Mouse (Mus musculus) embryo, embryonic 11 days (tissue): ENCODE data around the gene Bloc1s4.
A peak's percentile ranks its signal among the peaks of the same experiment; 100 is the strongest.

ENCODE experiments used
- DNase-seq: peaks from one replicate; pipeline ENCODE4 v3.0.0-alpha.2; 2015

Bloc1s4 gene

GRCm38 (mm10) chr5:36748536-36749061 lies at the start of gene Bloc1s4:
TSS of gene Bloc1s4 (minus strand) at chr5:36748650.
- peak; percentile 96 for DNase-seq

- DNase-seq = no peak
Observed at GRCm38 (mm10) chr5:36797291-36797690, 48.8 kb upstream of the Bloc1s4 start.

DNA sequence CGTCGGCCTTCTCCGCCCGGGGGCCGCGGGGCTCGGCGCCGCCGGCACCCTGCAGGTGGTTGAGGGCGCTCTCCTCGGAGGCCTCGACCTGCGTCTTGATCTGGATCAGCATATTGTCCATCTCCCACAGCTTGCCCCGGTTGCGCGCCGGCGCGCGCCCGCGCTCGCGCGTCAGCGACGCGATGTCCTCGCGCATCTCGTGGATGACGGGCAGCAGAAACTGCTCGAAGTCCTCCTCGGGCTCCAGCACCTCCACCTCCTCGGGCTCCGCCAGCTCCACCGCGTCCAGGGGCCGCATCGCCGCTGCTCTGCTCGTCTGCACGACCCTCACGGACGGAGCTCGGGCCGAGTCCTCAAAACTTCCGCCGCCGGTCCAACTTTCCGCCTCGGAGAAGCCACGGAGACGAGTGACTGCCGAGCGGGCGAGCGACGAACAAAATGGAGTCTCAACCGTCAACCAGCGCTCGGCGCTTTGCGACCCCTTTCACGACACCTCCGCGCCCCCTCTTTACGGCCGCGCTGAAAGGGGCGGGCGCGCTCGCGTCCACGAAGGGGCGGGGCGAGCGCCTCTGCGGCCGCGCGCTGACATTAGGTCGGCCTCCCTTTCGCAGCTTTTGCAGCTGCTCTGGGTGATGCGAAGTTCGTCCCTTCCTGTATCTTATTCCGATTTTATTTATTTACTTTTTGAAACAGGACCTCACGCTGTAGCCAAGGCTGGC lies 48.0 kb upstream of the Bloc1s4 start, which contains the start of gene Mrfap1:
Mrfap1 (minus strand) TSS at position 477 of the 719 bp plus-strand sequence.
- DNase-seq = peak; percentile 98

DNA sequence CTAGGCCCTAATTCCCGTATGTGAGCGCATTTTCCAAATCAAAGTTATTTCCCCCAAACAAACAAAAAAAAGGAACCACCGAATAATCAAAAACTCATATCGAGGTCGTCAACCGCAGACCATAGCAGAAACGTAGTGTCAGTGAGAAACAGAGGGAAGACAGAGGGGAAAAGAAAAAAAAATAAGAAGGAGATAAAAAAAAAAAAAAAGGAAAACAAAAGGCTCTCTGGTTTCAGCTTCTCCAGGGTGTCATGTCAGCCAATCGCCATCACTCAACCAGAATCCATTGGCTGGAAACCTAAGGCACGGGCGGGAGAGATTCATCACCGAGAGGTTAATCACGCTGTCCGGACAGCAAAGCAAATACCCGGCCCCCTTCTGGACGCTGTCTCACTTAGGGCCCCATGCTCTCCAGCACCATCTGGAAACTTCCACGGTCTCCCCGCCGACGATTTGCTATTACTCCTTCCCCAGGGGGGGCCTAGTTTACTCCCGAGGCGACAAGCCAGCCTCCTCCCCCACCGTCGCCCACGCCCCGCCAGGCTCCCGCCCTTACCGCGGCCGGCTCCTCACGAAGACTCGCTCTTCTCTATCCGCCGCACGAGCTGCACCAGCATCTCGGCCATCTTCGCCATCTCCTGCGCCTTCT lies 47.3 kb upstream of the Bloc1s4 start:
- peak; percentile 72 for DNase-seq

DNA sequence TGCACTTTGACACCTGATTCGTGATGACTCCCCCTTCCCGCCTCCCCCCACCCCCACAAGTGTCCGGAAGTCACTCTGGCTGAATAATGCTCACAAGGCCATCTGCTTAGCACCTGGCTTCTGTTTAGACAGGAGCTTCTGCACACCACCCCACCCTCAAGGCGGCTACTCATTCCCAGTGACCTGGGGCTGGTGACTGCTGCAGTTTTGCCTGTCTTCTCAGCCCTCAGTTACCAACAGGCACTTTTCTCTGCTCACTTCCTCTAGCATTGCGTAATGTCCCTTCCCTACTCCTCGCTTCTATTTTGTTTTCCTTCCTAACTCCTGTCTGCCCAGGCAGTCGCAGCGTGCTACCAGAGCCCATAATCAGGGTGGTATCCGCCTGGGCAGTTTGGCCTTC lies 43.4 kb upstream of the Bloc1s4 start:
- no peak for DNase-seq

- DNase-seq = no peak
Observed at GRCm38 (mm10) chr5:36786052-36786451, 37.6 kb upstream of the Bloc1s4 start.

DNA sequence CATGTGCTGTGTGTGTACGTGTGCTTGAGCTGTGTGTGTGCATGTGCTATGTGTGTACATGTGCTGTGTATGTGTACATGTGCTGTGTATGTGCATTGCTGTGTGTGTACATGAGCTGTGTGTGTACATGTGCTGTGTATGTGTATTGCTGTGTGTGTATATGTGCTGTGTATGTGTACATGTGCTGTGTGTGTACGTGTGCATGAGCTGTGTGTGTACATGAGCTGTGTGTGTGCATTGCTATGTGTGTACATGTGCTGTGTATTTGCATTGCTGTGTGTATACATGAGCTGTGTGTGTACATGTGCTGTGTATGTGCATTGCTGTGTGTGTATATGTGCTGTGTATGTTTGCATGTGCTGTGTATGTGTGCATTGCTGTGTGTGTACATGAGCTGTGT lies 31.1 kb upstream of the Bloc1s4 start:
- no peak for DNase-seq

GRCm38 (mm10) chr5:36778901-36779300 lies 30.5 kb upstream of the Bloc1s4 start:
- no peak for DNase-seq

GRCm38 (mm10) chr5:36777186-36777585 lies 28.7 kb upstream of the Bloc1s4 start:
- DNase-seq = no peak

GRCm38 (mm10) chr5:36776021-36776575 lies 27.6 kb upstream of the Bloc1s4 start:
- no peak for DNase-seq

DNA sequence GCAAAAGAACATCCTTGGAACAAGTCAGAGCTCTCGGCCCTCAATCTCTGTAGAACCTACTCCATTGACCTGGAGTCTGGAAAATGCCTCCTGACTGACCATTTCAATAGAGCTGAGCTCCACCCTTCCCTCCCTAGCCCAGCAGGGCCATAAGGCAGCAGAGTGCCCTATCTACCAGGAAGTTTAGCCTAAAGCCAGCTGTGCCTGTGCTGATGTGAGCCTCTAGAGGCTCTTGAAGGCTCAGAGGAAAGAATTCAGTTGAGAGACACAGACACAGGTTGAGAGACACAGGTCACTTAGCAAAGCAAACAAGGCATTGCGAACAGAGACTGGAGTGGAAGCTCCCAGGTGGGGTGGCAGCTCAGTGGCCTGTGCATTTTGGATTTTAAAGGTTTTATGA lies 26.9 kb upstream of the Bloc1s4 start:
- DNase-seq = no peak

DNA sequence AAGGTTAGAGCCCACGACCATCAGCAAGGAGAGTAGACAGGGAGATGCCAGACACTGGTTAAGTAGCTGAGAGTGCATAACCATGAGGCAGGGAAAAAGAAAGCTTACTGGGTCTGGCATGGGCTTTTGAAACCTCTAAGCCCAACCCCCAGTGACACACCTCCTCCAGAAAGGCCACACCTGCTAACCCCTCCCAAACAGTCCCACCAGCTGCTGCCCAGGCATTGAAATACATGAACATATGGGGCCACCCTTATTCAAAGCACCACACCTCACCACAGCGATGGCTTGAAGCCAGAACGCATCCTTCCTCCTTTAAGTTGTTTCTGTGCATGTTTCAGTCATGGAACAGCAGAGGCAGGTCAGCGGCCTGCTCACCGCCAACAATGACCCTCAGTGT lies 24.1 kb upstream of the Bloc1s4 start:
- DNase-seq = no peak

GRCm38 (mm10) chr5:36769603-36770002 lies 21.2 kb upstream of the Bloc1s4 start:
- DNase-seq = no peak

- peak; percentile 64 for DNase-seq
Observed at GRCm38 (mm10) chr5:36766958-36767703, 18.7 kb upstream of the Bloc1s4 start.

GRCm38 (mm10) chr5:36759848-36760247 lies 11.4 kb upstream of the Bloc1s4 start:
- no peak for DNase-seq

GRCm38 (mm10) chr5:36757033-36757432 lies 8.6 kb upstream of the Bloc1s4 start:
- DNase-seq = no peak

DNA sequence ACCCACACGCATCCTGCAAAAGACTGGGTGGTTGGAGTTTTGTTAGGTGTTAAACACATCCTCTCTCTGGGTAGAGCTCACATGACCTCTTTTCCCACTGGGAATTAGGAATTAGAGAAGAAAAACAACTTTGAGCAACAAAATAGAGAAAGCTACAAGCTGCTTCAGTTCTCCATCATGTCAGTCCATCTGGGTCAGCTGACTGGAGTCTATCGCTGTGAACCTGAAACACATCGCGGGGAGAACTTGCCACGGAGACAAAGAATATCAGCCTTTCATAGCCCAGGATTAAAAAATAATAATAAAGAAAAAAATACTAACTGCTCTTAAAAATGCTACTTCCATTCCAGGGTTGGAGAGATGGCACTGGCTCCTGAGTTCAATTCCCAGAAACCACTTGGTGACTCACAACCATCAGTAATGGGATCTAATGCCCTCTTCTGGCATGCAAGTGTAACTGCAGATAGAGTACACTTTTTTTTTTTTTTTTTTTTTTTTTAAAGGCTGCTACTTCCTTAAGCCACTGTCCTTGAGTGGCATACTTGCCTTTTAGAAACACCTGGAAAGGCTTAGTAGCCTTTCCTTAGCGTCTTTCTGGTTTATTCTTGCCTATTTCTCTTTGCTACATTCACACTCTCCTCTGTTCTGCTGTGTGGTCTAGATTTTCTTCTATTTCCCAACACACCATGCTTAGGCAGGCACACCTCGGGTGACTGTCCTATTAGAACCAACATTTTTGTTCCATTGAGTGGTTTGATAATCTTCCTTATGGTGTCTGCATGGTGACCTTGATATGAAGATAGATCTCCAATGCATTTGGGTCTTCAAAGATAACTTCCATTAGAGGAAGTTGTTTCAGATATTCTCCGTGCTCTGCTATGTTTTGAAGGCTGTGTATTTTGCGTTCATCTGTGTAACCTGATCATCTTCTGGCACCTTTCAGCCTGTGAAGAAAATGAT lies 1.9 kb upstream of the Bloc1s4 start:
- DNase-seq = no peak

- DNase-seq = no peak
Observed at GRCm38 (mm10) chr5:36747794-36748535, 485 bp downstream of the Bloc1s4 start.

DNA sequence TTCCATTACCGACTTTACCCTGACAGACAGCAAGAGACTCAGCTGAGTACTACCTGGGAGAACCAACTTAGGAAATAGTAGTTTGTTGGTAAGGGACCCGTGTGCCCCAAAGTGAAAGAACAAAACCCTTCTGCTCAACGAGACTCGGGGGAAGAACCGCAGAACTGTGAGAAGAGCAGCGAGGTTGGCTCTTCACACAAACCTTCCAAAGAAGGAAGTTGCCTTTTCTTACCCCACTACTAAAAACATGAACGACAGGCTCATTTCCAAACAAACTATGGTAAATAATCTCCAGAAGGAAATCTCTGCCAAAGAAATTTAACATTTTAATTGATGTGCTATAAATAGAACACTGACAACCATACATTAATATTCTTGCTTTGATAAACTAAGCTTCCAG lies 1.4 kb downstream of the Bloc1s4 start:
- no peak for DNase-seq

GRCm38 (mm10) chr5:36742126-36742848 lies 6.2 kb downstream of the Bloc1s4 start:
- DNase-seq = peak; percentile 75

DNA sequence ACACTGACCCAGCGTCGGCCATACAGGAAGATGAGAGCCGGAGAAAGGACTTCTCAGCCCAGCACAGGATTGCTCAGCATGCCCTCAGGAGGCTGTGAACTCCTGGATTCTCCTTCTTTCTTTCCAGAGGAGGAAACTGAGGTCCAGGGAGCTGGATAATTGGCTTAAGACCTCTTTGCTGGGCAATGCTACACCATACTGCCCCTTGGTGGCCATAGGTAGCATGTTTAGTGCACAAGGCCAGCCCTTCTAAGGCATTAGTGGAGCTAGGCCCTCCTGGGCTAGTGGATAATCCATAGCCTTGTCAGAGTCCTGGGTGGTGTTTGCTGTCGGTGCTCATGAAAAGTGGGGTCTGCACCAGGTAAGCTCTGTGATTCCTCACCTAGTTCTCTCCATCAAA lies 8.6 kb downstream of the Bloc1s4 start:
- DNase-seq = peak; percentile 53
